Mouse (Mus musculus): ENCODE results near the gene Rbm14. TPM values are rescaled to one million over a fixed set of nuclear protein-coding genes. Genes with fewer than 3 reads are reported as not detected.
A peak's percentile ranks its signal among the peaks of the same experiment; 100 is the strongest.

Gene Rbm14
- polyA plus RNA-seq, 1 experiment from 2014 or later: 24.3 TPM

- TF ChIP-seq CTCF (IDR thresholded peaks at IDR 0.05) (no peak), EP300 (IDR thresholded peaks at IDR 0.05) (no peak)
- WGBS: under 1% methylated on average over 31 of the region's 31 CpGs
These were observed 17.5 kb downstream of the Rbm14 start, which contains the start of gene Rbm4 for GRCm38 (mm10) chr19:4793831-4794422. TSS of gene Rbm4 (minus strand) at chr19:4793901.

GRCm38 (mm10) chr19:4793281-4793830, 18.1 kb downstream of the Rbm14 start:
- Histone ChIP-seq H3K4me3 (ENCODE audit: low read depth, low read length) (peak overlapping the region; percentile 78), H3K27me3 (replicated peaks; ENCODE audit: insufficient read depth, low read length) (no peaks in the 10 kb centered on the region), H3K9ac (replicated peaks; ENCODE audit: low read depth) (peak overlapping the region; percentile 69), H3K36me3 (ENCODE audit: insufficient read depth, low read length) (no peaks in the 10 kb centered on the region; the same call in 1 of the 2 replicates), H3K4me1 (ENCODE audit: insufficient read depth, low read depth, low read length) (peaks cover 4% of the 10 kb centered on the region), H3K9me3 (ENCODE audit: low read length) (no peaks in the 10 kb centered on the region), H3K4me2 (replicated peaks; ENCODE audit: low read depth, low read length) (peak overlapping the region; percentile 65), H3K27ac (ENCODE audit: low read length) (peak overlapping the region; percentile 74)
- WGBS: under 1% methylated on average over 16 of the region's 16 CpGs
- ATAC-seq: peak; percentile 38
- no peak for TF ChIP-seq EP300 (IDR thresholded peaks at IDR 0.05)
- TF ChIP-seq CTCF (IDR thresholded peaks at IDR 0.05): no peak
- peak; percentile 50 for DNase-seq (ENCODE audit: low spot score)

More at GRCm38 (mm10) chr19:4793831-4794422, 17.5 kb downstream of the Rbm14 start, which contains the start of gene Rbm4:
- peak within 1 kb of the TSS; percentile 74 for H3K27ac ChIP-seq (ENCODE audit: low read length)
- no peaks in the 10 kb centered on the region; the same call in 1 of the 2 replicates for H3K36me3 ChIP-seq (ENCODE audit: insufficient read depth, low read length)
- H3K9ac ChIP-seq (replicated peaks; ENCODE audit: low read depth): peak within 1 kb of the TSS; percentile 69
- peaks cover 4% of the 10 kb centered on the region for H3K4me1 ChIP-seq (ENCODE audit: insufficient read depth, low read depth, low read length)
- DNase-seq (ENCODE audit: low spot score) (peak; percentile 99), ATAC-seq (peak; percentile 99)
- H3K4me2 ChIP-seq (replicated peaks; ENCODE audit: low read depth, low read length): peak within 1 kb of the TSS; percentile 65
- peak within 1 kb of the TSS; percentile 78 for H3K4me3 ChIP-seq (ENCODE audit: low read depth, low read length)
- no peaks in the 10 kb centered on the region for H3K27me3 ChIP-seq (replicated peaks; ENCODE audit: insufficient read depth, low read length)
- H3K9me3 ChIP-seq (ENCODE audit: low read length): no peaks in the 10 kb centered on the region

DNA sequence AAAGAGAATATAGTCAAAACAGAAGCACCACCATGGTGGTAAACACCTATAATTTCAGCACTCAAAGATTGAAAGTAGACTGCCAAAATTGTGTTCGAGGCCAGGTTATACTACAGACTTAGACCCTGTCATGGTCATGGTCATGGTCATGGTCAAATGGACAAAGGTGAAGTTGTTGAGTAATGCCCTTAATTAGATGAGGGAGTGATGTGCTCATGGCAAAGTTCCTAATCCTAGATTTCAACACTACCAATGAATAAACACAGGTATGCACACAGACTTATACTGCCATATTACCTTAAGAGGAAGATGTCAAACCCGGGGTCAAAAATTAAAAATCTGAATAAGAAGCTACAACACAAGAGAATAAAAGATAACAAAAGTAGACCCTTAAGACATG, 25.1 kb downstream of the Rbm14 start:
- peaks cover 18% of the 10 kb centered on the region for H3K36me3 ChIP-seq (ENCODE audit: insufficient read depth, low read length)
- no peak overlapping the region for H3K4me3 ChIP-seq (ENCODE audit: low read depth, low read length)
- 95% methylated on average over 2 of the region's 2 CpGs for WGBS
- H3K9ac ChIP-seq (replicated peaks; ENCODE audit: low read depth): no peak overlapping the region
- DNase-seq (ENCODE audit: low spot score) (no peak), ATAC-seq (no peak)
- TF ChIP-seq EP300 (IDR thresholded peaks at IDR 0.05) (no peak), CTCF (IDR thresholded peaks at IDR 0.05) (no peak)
- H3K4me2 ChIP-seq (replicated peaks; ENCODE audit: low read depth, low read length): no peak overlapping the region
- no peaks in the 10 kb centered on the region for H3K4me1 ChIP-seq (ENCODE audit: insufficient read depth, low read depth, low read length)
- H3K27me3 ChIP-seq (replicated peaks; ENCODE audit: insufficient read depth, low read length): no peaks in the 10 kb centered on the region
- no peak overlapping the region for H3K27ac ChIP-seq (ENCODE audit: low read length)
- no peaks in the 10 kb centered on the region for H3K9me3 ChIP-seq (ENCODE audit: low read length)

GRCm38 (mm10) chr19:4785206-4785605, 26.2 kb downstream of the Rbm14 start:
- Histone ChIP-seq H3K4me2 (replicated peaks; ENCODE audit: low read depth, low read length) (no peak overlapping the region), H3K4me3 (ENCODE audit: low read depth, low read length) (no peak overlapping the region), H3K9ac (replicated peaks; ENCODE audit: low read depth) (no peak overlapping the region), H3K27me3 (replicated peaks; ENCODE audit: insufficient read depth, low read length) (no peaks in the 10 kb centered on the region), H3K36me3 (ENCODE audit: insufficient read depth, low read length) (peaks cover 18% of the 10 kb centered on the region), H3K27ac (ENCODE audit: low read length) (no peak overlapping the region), H3K4me1 (ENCODE audit: insufficient read depth, low read depth, low read length) (no peaks in the 10 kb centered on the region), H3K9me3 (ENCODE audit: low read length) (no peaks in the 10 kb centered on the region)
- DNase-seq (ENCODE audit: low spot score) (no peak), ATAC-seq (no peak)
- TF ChIP-seq EP300 (IDR thresholded peaks at IDR 0.05) (no peak), CTCF (IDR thresholded peaks at IDR 0.05) (no peak)
- WGBS: 85% methylated on average over 7 of the region's 7 CpGs

- H3K4me2 ChIP-seq (replicated peaks; ENCODE audit: low read depth, low read length): no peak overlapping the region
- DNase-seq (ENCODE audit: low spot score): peak; percentile 63
- H3K36me3 ChIP-seq (ENCODE audit: insufficient read depth, low read length): peaks cover 17% of the 10 kb centered on the region
- ATAC-seq: peak; percentile 52
- WGBS: 68% methylated on average over 2 of the region's 2 CpGs
- H3K27ac ChIP-seq (ENCODE audit: low read length): no peak overlapping the region
- no peaks in the 10 kb centered on the region for H3K4me1 ChIP-seq (ENCODE audit: insufficient read depth, low read depth, low read length)
- H3K27me3 ChIP-seq (replicated peaks; ENCODE audit: insufficient read depth, low read length): no peaks in the 10 kb centered on the region
- no peak overlapping the region for H3K4me3 ChIP-seq (ENCODE audit: low read depth, low read length)
- no peak overlapping the region for H3K9ac ChIP-seq (replicated peaks; ENCODE audit: low read depth)
- H3K9me3 ChIP-seq (ENCODE audit: low read length): no peaks in the 10 kb centered on the region
- no peak for TF ChIP-seq EP300 (IDR thresholded peaks at IDR 0.05)
- no peak for TF ChIP-seq CTCF (IDR thresholded peaks at IDR 0.05)
These were observed 28.5 kb downstream of the Rbm14 start for GRCm38 (mm10) chr19:4782891-4783290.

DNA sequence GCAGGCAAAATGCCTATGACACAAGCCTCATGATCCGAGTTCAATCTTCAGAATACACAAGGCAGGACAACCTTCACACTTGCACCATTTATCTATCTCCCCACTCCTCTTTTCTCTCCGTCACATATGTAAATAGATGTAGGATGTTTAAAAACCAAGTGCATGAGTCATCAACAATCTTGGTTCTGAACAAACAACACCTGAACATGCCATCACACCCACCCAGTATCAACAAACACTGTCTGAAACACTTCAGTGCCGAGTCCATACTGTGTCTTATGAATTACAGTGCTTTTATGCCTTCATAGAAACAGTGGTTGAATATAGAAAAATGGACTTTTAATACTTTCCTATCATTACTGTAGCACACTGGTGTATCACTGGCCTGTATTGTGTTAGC, 38.6 kb downstream of the Rbm14 start:
- Histone ChIP-seq H3K4me3 (ENCODE audit: low read depth, low read length) (no peak overlapping the region), H3K4me1 (ENCODE audit: insufficient read depth, low read depth, low read length) (no peaks in the 10 kb centered on the region), H3K9ac (replicated peaks; ENCODE audit: low read depth) (no peak overlapping the region), H3K27ac (ENCODE audit: low read length) (no peak overlapping the region), H3K27me3 (replicated peaks; ENCODE audit: insufficient read depth, low read length) (no peaks in the 10 kb centered on the region), H3K4me2 (replicated peaks; ENCODE audit: low read depth, low read length) (no peak overlapping the region), H3K36me3 (ENCODE audit: insufficient read depth, low read length) (peaks cover 7% of the 10 kb centered on the region; the same call in 1 of the 2 replicates), H3K9me3 (ENCODE audit: low read length) (no peaks in the 10 kb centered on the region)
- WGBS: 46% methylated on average over 3 of the region's 3 CpGs
- ATAC-seq: no peak
- no peak for DNase-seq (ENCODE audit: low spot score)
- TF ChIP-seq CTCF (IDR thresholded peaks at IDR 0.05) (no peak), EP300 (IDR thresholded peaks at IDR 0.05) (no peak)
